19 mouse cellular contexts compared by ENCODE assay signal in genomic region chr7:64456176-64456575, GRCm38 (mm10). TPM values are rescaled to one million over a fixed set of nuclear protein-coding genes. Genes with fewer than 3 reads are reported as not detected.
"Had no signal": no experiment of that assay in that cellular context is flagged by ENCODE, and none has a peak within 500 bp of the region (broad histone marks: within the 10 kb centered on the region; RNA-seq: fewer than 3 reads in every experiment).

No protein-coding gene starts in this region.

- H3K36me3 ChIP-seq: intestine, embryonic 15.5 days; kidney, embryonic 15.5 days; limb, embryonic 15.5 days; liver, embryonic 12.5 days; midbrain, embryonic 10.5 days; neural tube, embryonic 13.5 days had no signal

- H3K9ac ChIP-seq: intestine, embryonic 15.5 days; kidney, embryonic 15.5 days; limb, embryonic 15.5 days; liver, embryonic 12.5 days; lung, embryonic 14.5 days; neural tube, embryonic 13.5 days had no signal

- H3K27ac ChIP-seq: intestine, embryonic 15.5 days; kidney, embryonic 15.5 days; limb, embryonic 15.5 days; liver, embryonic 12.5 days; midbrain, embryonic 10.5 days; neural tube, embryonic 13.5 days had no signal

- H3K4me1 ChIP-seq: intestine, embryonic 15.5 days; kidney, embryonic 15.5 days; limb, embryonic 15.5 days; liver, embryonic 12.5 days had no signal

- H3K9me3 ChIP-seq: intestine, embryonic 15.5 days; kidney, embryonic 15.5 days; limb, embryonic 15.5 days; liver, embryonic 12.5 days; midbrain, embryonic 10.5 days; neural tube, embryonic 13.5 days had no signal

- H3K4me2 ChIP-seq: intestine, embryonic 15.5 days; kidney, embryonic 15.5 days; limb, embryonic 15.5 days; liver, embryonic 12.5 days; lung, embryonic 14.5 days; neural tube, embryonic 13.5 days had no signal

- H3K27me3 ChIP-seq: intestine, embryonic 15.5 days; kidney, embryonic 15.5 days; limb, embryonic 15.5 days; liver, embryonic 12.5 days; neural tube, embryonic 13.5 days had no signal

- DNase-seq: kidney, adult 18-20 months; kidney, postnatal 14 days; layer of hippocampus, adult 9-11 months; layer of hippocampus, postnatal 36 days; lung, embryonic 14.5 days; lung, postnatal 10 days; lung, postnatal 4 days; right cerebral cortex, adult 18-20 months; right cerebral cortex, postnatal 25 days; thymus, adult 18-20 months; thymus, postnatal 14 days had no signal

- ATAC-seq: intestine, embryonic 15.5 days; liver, embryonic 12.5 days had no signal

- H3K4me3 ChIP-seq: intestine, embryonic 15.5 days; kidney, embryonic 15.5 days; limb, embryonic 15.5 days; liver, embryonic 12.5 days; midbrain, embryonic 10.5 days; myocyte; neural tube, embryonic 13.5 days had no signal

RNA-seq across cellular contexts. Expression of gene Apba2, which starts 45.3 kb away (rescaled TPM):
- total RNA-seq: megakaryocyte, adult 5-6 weeks had no signal
- polyA plus RNA-seq: myocyte had no signal
